Mouse (Mus musculus): ENCODE data around the gene Zdhhc24. TPM values are rescaled to one million over a fixed set of nuclear protein-coding genes. Genes with fewer than 3 reads are reported as not detected.

The Zdhhc24 gene
- polyA plus RNA-seq, 1 experiment from 2014 or later, result 22.1 TPM

- Histone ChIP-seq H3K4me1 (replicated peaks) (peaks cover 20% of the 10 kb centered on the region), H3K4me3 (no peak overlapping the region), H3K36me3 (peaks cover 20% of the 10 kb centered on the region), H3K27ac (replicated peaks) (no peak overlapping the region), H3K27me3 (no peaks in the 10 kb centered on the region), H3K9me3 (no peaks in the 10 kb centered on the region), H3K4me2 (no peak overlapping the region), H3K9ac (no peak overlapping the region)
- ATAC-seq (ENCODE audit: low read depth), result no peak
- 83% methylated on average over 4 of the region's 4 CpGs for whole genome bisulfite sequencing
Measured at GRCm38 (mm10) chr19:4883961-4884360, 5.5 kb downstream of the Zdhhc24 start.

- 90% methylated on average over 10 of the region's 10 CpGs for WGBS
Measured at GRCm38 (mm10) chr19:4889791-4890190, 11.3 kb downstream of the Zdhhc24 start.

GRCm38 (mm10) chr19:4891798-4892197, 13.3 kb downstream of the Zdhhc24 start:
- Histone ChIP-seq H3K4me3 (no peak overlapping the region), H3K4me1 (replicated peaks) (0 out of 2 replicates have a peak, but pooled peaks cover 5% of the 10 kb centered on the region), H3K36me3 (peaks cover 70% of the 10 kb centered on the region), H3K9ac (no peak overlapping the region), H3K4me2 (no peak overlapping the region), H3K27ac (replicated peaks) (no peak overlapping the region), H3K27me3 (no peaks in the 10 kb centered on the region), H3K9me3 (no peaks in the 10 kb centered on the region)
- ATAC-seq (ENCODE audit: low read depth), result no peak
- 81% methylated on average over 3 of the region's 3 CpGs for WGBS

More at GRCm38 (mm10) chr19:4889791-4890190, 11.3 kb downstream of the Zdhhc24 start:
- Histone ChIP-seq H3K27me3 (no peaks in the 10 kb centered on the region), H3K9me3 (no peaks in the 10 kb centered on the region), H3K27ac (replicated peaks) (no peak overlapping the region), H3K4me2 (no peak overlapping the region), H3K4me3 (no peak overlapping the region), H3K9ac (no peak overlapping the region), H3K36me3 (peaks cover 59% of the 10 kb centered on the region), H3K4me1 (replicated peaks) (0 out of 2 replicates have a peak, but pooled peaks cover 5% of the 10 kb centered on the region)
- no peak for ATAC-seq (ENCODE audit: low read depth)

- Histone ChIP-seq H3K27me3 (no peaks in the 10 kb centered on the region), H3K36me3 (peaks cover 80% of the 10 kb centered on the region), H3K4me2 (no peak overlapping the region), H3K9me3 (no peaks in the 10 kb centered on the region), H3K27ac (replicated peaks) (no peak overlapping the region), H3K4me3 (no peak overlapping the region), H3K4me1 (replicated peaks) (no peaks in the 10 kb centered on the region), H3K9ac (no peak overlapping the region)
- 51% methylated on average over 21 of the region's 21 CpGs for WGBS
- ATAC-seq (ENCODE audit: low read depth), result no peak
Measured at GRCm38 (mm10) chr19:4896780-4897520, 18.5 kb downstream of the Zdhhc24 start.

GRCm38 (mm10) chr19:4898972-4899371, 20.5 kb downstream of the Zdhhc24 start:
- 77% methylated on average over 9 of the region's 9 CpGs for WGBS
- H3K27me3 ChIP-seq, result no peaks in the 10 kb centered on the region
- H3K4me2 ChIP-seq, result no peak overlapping the region
- H3K9me3 ChIP-seq, result no peaks in the 10 kb centered on the region
- no peak overlapping the region for H3K27ac ChIP-seq (replicated peaks)
- H3K4me3 ChIP-seq, result no peak overlapping the region
- H3K4me1 ChIP-seq (replicated peaks), result no peaks in the 10 kb centered on the region
- H3K9ac ChIP-seq, result no peak overlapping the region
- peaks cover 80% of the 10 kb centered on the region for H3K36me3 ChIP-seq
- ATAC-seq (ENCODE audit: low read depth), result no peak

GRCm38 (mm10) chr19:4899888-4900287, 21.4 kb downstream of the Zdhhc24 start:
- Histone ChIP-seq H3K36me3 (peaks cover 71% of the 10 kb centered on the region), H3K4me1 (replicated peaks) (0 out of 2 replicates have a peak, but pooled peaks cover under 1% of the 10 kb centered on the region), H3K27me3 (no peaks in the 10 kb centered on the region), H3K9me3 (no peaks in the 10 kb centered on the region), H3K4me3 (no peak overlapping the region), H3K4me2 (no peak overlapping the region), H3K27ac (replicated peaks) (no peak overlapping the region), H3K9ac (no peak overlapping the region)
- WGBS, result 83% methylated on average over 3 of the region's 3 CpGs
- ATAC-seq (ENCODE audit: low read depth), result no peak

- Histone ChIP-seq H3K36me3 (peaks cover 61% of the 10 kb centered on the region), H3K4me2 (peak within 1 kb of the TSS; percentile 76)
- 8% methylated on average over 31 of the region's 31 CpGs for WGBS
Measured at GRCm38 (mm10) chr19:4905979-4906794, 27.7 kb downstream of the Zdhhc24 start, which contains the start of gene Bbs1. Gene Bbs1 (minus strand): TSS chr19:4906628.

GRCm38 (mm10) chr19:4908107-4908506, 29.6 kb downstream of the Zdhhc24 start:
- Histone ChIP-seq H3K4me1 (replicated peaks) (peaks cover 16% of the 10 kb centered on the region), H3K27me3 (no peaks in the 10 kb centered on the region), H3K9ac (no peak overlapping the region), H3K4me2 (no peak overlapping the region), H3K36me3 (peaks cover 67% of the 10 kb centered on the region), H3K9me3 (no peaks in the 10 kb centered on the region), H3K27ac (replicated peaks) (no peak overlapping the region), H3K4me3 (no peak overlapping the region)
- ATAC-seq (ENCODE audit: low read depth), result no peak
- 85% methylated on average over 4 of the region's 4 CpGs for WGBS

More at GRCm38 (mm10) chr19:4905979-4906794, 27.7 kb downstream of the Zdhhc24 start, which contains the start of gene Bbs1:
- peak within 1 kb of the TSS; percentile 83 for H3K27ac ChIP-seq (replicated peaks)
- H3K4me3 ChIP-seq, result peak within 1 kb of the TSS; percentile 73
- H3K4me1 ChIP-seq (replicated peaks), result peaks cover 16% of the 10 kb centered on the region
- peak; percentile 77 for ATAC-seq (ENCODE audit: low read depth)
- H3K27me3 ChIP-seq, result no peaks in the 10 kb centered on the region
- no peaks in the 10 kb centered on the region for H3K9me3 ChIP-seq
- H3K9ac ChIP-seq, result peak within 1 kb of the TSS; percentile 80

GRCm38 (mm10) chr19:4909376-4909775, 30.9 kb downstream of the Zdhhc24 start:
- H3K27ac ChIP-seq (replicated peaks), result no peak overlapping the region
- peaks cover 16% of the 10 kb centered on the region for H3K4me1 ChIP-seq (replicated peaks)
- H3K4me2 ChIP-seq, result no peak overlapping the region
- H3K36me3 ChIP-seq, result peaks cover 71% of the 10 kb centered on the region
- H3K4me3 ChIP-seq, result no peak overlapping the region
- no peaks in the 10 kb centered on the region for H3K27me3 ChIP-seq
- WGBS, result 92% methylated on average over 7 of the region's 7 CpGs
- no peaks in the 10 kb centered on the region for H3K9me3 ChIP-seq
- no peak overlapping the region for H3K9ac ChIP-seq
- ATAC-seq (ENCODE audit: low read depth), result no peak

GRCm38 (mm10) chr19:4915924-4916603, 37.6 kb downstream of the Zdhhc24 start:
- Histone ChIP-seq H3K4me1 (replicated peaks) (no peaks in the 10 kb centered on the region), H3K9me3 (no peaks in the 10 kb centered on the region), H3K27me3 (no peaks in the 10 kb centered on the region), H3K9ac (no peak overlapping the region), H3K4me3 (no peak overlapping the region), H3K27ac (replicated peaks) (no peak overlapping the region), H3K36me3 (peaks cover 98% of the 10 kb centered on the region), H3K4me2 (no peak overlapping the region)
- WGBS, result 94% methylated on average over 15 of the region's 15 CpGs
- no peak for ATAC-seq (ENCODE audit: low read depth)

GRCm38 (mm10) chr19:4916827-4917226, 38.4 kb downstream of the Zdhhc24 start:
- Histone ChIP-seq H3K9ac (no peak overlapping the region), H3K9me3 (no peaks in the 10 kb centered on the region), H3K4me1 (replicated peaks) (no peaks in the 10 kb centered on the region), H3K27ac (replicated peaks) (no peak overlapping the region), H3K4me3 (no peak overlapping the region), H3K4me2 (no peak overlapping the region), H3K27me3 (no peaks in the 10 kb centered on the region), H3K36me3 (peaks cover 98% of the 10 kb centered on the region)
- no peak for ATAC-seq (ENCODE audit: low read depth)
- 87% methylated on average over 10 of the region's 10 CpGs for WGBS

- Histone ChIP-seq H3K4me2 (no peak overlapping the region), H3K9me3 (no peaks in the 10 kb centered on the region), H3K4me3 (no peak overlapping the region), H3K27ac (replicated peaks) (no peak overlapping the region), H3K4me1 (replicated peaks) (no peaks in the 10 kb centered on the region), H3K36me3 (peaks cover 97% of the 10 kb centered on the region), H3K27me3 (no peaks in the 10 kb centered on the region), H3K9ac (no peak overlapping the region)
- 89% methylated on average over 6 of the region's 6 CpGs for WGBS
- ATAC-seq (ENCODE audit: low read depth), result no peak
Measured at GRCm38 (mm10) chr19:4919652-4920051, 41.2 kb downstream of the Zdhhc24 start.
